Mouse (Mus musculus): ENCODE results near the gene Ugdh.
"Not testable (repeated sequence)": the region's sequence is repeated elsewhere in the genome, so short reads cannot be mapped to it uniquely, and the experiment has no call there.

The Ugdh gene

GRCm38 (mm10) chr5:65435806-65436561, at the start of gene Ugdh:
TSS of gene Ugdh (minus strand) at chr5:65435949.
- in situ Hi-C loops (cut with MseI, MboI) = no loop called here

DNA sequence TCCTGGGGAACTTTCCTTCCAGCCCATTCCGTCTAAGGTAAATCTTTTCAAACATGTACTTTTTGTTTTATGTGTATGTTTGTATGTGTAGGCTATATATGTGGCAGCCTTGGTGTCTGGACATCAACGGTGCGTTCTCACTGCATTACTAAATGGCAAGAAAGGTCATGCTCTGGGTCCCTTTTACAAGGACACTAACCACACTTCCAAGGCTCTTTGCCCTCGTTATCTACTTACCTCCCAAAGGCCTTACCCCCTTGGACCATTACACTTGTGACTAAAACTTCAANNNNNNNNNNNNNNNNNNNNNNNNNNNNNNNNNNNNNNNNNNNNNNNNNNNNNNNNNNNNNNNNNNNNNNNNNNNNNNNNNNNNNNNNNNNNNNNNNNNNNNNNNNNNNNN, 47.2 kb upstream of the Ugdh start:
- in situ Hi-C loops (cut with MseI, MboI) = no loop called here

DNA sequence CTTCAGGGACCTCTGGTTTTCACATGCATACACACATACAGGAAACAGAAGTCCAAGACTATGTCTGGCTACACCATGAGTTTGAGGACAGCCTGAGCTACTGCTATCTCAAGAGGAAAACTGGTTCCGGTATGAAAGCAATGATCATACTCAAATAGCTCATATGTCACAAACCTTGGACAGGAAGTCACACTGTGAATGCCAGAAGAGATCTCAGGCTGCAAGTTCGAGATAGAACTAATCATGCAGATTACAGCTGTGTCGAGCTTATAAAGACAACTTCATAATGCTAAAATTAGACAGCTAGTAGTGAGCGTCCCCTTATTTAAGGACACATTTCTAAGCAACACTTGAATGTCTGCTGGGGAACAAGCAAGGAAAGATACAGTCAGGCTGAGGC, 44.8 kb upstream of the Ugdh start:
- in situ Hi-C loops (cut with MseI, MboI) = no loop called here

DNA sequence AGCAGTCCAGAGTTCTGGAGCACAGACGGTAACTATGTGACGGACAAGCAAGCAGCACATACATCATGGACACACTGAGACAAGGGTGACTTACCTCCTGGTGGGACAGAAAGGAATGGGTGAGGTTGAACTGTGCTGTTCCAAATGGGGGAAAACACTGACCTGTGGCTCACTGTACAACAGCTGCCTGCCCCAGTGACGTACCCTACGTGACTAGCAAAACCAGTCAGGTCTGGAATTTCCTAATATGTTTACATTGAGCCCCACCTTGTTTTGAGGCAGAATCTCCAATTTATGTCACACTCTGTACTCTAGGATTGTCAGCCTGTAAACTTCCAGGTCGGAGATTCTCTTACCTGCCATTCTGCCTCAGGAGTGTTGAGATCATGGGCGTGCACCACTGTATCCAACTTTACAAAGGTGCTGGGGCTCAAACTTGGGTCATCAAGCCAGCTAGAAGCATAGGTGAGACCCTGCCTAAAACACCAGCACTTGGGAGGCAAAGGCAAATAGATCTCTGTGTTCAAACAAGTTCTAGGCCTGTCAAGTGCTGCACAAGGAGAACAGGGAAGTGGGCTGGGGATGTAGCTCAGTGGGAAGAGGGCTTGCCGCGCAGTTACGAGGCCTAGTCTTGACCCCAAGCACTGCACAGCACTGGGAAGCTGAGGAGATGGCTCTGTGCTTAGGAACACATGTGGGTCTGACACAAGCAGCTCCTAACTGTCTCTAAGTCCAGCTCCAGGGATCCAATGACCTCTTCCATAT, 44.1 kb upstream of the Ugdh start:
- in situ Hi-C loops (cut with MseI, MboI) = no loop called here

- in situ Hi-C loops (cut with MseI, MboI) = no loop called here
Measured at GRCm38 (mm10) chr5:65478224-65478623, 42.5 kb upstream of the Ugdh start.

GRCm38 (mm10) chr5:65476739-65477138, 41.0 kb upstream of the Ugdh start:
- in situ Hi-C loops (cut with MseI, MboI) = not testable (repeated sequence)

GRCm38 (mm10) chr5:65475806-65476205, 40.1 kb upstream of the Ugdh start:
- in situ Hi-C loops (cut with MseI, MboI) = no loop called here

DNA sequence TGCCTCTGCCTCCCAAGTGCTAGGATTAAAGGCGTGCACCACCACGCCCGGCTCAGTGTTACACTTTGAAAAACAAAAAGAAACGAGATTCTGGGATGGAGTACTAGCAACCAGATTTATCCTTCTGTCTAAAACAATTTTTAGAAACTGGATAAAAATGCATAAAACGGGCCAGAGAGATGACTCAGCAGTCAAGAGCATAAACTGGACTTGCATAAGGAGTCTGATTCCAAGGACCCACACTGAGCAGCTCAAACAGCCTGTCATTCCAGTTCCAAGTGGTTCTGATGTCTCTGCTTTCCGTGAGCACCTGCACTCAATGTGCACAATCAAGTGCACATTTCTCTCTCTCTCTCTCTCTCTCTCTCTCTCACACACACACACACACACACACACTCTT, 34.0 kb upstream of the Ugdh start:
- in situ Hi-C loops (cut with MseI, MboI) = no loop called here

GRCm38 (mm10) chr5:65466911-65467310, 31.2 kb upstream of the Ugdh start:
- in situ Hi-C loops (cut with MseI, MboI) = no loop called here

DNA sequence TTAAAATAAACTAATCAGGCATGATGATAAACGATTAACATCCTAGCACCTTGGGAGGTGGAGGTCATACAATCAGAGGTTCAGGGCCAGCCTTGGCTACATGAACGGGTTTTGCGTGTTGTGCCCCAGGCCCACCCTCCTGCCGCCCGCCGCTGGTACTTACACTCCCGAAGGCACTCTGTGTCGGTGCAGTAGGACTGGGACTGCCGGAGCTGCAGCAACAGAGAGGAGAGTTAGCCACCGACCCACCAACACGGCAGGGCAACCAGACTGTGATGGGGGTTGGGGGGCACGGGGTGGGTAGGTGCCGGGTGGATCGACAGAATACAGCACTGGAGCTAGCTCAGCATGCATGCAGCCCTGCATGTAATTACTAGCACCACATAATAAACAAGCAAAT, 24.6 kb upstream of the Ugdh start:
- in situ Hi-C loops (cut with MseI, MboI) = no loop called here

DNA sequence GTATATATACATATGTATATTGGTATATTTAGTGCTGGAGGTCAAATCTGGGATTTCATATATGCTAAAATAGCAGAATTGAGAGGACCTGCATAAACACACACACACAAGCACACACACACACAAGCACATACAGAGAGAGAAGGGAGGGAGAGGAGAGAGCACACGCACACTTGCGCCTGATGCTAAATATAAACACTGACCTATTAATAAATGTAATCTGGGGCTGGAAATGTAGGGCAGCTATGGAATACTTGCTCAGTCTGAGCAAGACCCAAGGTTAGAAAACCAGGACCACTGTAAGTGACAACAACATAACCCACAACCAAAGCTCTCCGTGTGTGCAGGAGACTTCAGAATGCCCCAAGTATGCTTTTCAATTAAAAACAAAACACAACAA, 23.7 kb upstream of the Ugdh start:
- in situ Hi-C loops (cut with MseI, MboI) = no loop called here

- in situ Hi-C loops (cut with MseI, MboI) = no loop called here
Measured at GRCm38 (mm10) chr5:65457846-65458245, 22.1 kb upstream of the Ugdh start.

DNA sequence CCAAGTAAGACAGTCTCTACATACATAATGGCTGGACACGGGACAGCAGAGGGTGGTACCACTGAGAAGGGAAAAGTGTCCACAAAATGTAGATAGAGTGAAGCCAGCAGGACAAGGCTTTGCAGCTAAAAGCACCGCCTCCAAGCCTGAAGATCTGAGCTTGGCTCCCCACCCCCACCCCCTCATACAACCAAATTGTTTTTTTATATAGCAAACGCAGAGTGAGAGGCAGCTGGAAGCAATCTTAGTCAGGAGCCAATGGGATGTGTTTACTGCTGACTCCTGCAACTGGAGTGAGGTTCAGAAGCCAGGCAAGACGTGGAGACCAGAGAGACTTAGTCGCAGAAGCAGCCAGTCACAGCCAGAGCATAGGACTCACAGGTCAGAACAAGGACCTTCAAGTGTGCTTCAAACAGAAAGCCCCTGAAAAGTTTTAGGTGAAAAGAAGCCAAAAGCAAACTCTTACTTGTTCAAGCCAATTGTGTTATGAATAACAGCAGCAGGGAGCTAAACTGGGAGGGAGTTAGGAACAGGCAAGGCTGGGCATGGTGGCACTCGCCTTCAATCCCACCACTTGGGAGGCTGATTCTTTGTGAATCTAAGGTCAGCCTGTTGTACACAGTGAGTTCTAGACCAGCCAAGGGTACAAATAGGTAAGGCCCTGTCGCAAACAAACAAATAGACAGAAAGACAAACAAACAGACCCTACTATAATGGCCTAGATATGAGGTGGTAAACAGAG, 21.5 kb upstream of the Ugdh start:
- in situ Hi-C loops (cut with MseI, MboI) = no loop called here

- in situ Hi-C loops (cut with MseI, MboI) = no loop called here
Measured at GRCm38 (mm10) chr5:65454771-65455170, 19.0 kb upstream of the Ugdh start.

- in situ Hi-C loops (cut with MseI, MboI) = no loop called here
Measured at GRCm38 (mm10) chr5:65448941-65449340, 13.2 kb upstream of the Ugdh start.

DNA sequence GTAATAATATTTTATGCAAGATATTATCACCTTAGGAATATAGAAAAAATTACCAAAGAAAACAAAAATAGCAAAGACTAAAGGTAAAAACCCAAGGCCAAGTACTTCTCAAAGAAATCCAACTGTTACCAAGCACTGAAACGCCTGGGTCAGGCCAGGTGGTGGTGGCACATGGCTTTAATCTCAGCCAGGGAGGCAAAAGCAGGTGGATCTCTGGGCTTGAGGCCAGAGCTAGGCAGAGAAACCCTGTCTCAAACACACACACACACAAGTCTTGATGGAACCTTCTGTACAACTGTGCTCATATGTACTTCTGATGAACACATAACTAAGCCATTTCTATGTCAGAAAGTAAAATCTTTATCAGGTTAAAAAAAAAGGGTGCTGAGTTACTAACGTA, 12.1 kb upstream of the Ugdh start:
- in situ Hi-C loops (cut with MseI, MboI) = no loop called here

DNA sequence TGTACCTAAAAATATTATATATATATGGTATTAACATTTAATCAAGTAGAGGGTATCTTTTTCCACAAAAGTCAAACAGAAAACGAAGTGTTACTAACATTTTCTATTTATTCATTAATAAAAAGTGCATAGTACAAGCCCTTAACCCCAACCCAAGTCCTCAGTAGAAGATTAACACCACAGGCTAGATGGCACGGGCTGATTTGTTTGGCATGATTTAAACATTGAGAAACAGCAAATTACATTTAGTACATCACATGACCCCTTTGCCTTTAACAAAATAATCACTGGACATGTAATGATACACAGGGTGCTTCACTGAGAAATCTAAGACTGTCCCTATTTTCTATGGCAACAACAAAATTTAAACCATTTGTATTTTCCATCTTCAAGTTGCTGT, 11.0 kb upstream of the Ugdh start:
- in situ Hi-C loops (cut with MseI, MboI) = no loop called here

DNA sequence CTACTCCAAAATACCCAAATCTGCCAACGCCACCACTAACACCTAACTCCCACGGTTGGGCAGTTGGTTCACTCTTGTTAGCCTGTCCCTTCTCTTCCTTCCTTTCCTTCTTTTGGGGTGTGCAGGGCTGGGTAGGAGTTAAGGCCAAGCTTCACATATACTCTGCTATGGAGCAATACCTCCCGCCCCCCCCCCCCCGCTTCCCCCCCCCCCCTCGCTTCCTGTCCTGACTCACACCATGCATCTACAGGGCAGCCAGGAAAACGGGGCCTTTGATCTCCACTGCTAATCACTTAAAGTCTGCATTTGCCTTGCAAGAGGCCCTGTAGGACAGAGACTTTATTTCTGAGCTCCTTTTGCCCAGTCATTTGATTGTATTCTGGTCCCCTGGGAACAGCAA, 9.2 kb upstream of the Ugdh start:
- in situ Hi-C loops (cut with MseI, MboI) = no loop called here

- in situ Hi-C loops (cut with MseI, MboI) = no loop called here
Measured at GRCm38 (mm10) chr5:65438041-65438440, 2.3 kb upstream of the Ugdh start.

GRCm38 (mm10) chr5:65435363-65435805, 365 bp downstream of the Ugdh start:
- in situ Hi-C loops (cut with MseI, MboI) = no loop called here

DNA sequence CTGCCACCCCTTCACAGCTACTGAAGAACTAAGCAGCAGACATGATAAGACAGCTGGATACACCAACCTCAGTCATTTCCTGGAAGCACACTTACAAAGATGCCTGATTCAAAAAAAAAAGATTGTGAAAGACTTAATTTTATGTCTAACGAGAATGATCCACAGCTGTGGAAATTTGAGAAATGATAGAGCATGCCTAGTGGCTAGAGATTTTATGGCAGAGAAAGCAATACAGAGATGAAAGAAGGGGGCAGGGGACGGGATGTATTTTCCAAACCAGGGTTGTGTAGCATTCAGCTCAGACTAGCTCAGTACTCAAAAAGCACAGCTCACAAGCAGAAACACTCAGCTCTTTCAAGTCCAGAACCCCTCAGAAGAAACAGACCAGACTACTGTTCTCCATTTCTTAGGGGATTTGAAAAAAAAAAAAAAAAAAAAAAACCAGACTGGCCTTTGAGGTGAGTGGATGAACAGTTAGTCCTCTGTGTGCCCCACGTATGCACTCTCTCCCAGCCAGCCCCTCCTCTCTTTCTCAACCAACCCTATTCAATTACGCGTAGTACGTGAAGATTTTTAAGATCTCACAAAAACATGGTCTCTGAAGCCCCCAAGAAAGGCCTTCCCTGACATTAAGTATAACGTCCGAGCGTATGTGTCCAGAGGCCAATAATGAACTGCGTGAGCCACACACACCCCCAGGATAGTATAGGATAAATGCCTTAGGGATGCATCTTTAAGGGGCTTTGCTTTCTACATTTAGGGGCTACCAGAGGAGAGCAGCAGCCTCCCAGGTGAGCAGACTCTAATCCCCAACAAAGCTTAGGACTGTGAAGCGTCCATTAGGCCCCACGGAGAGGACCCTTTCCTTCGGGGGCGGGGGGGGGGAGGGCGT, 1.0 kb downstream of the Ugdh start:
- in situ Hi-C loops (cut with MseI, MboI) = no loop called here

All from mouse trophoblast stem cell (cell line).